Mouse (Mus musculus): ENCODE measurements around the gene Olfr1497. TPM values are rescaled to one million over a fixed set of nuclear protein-coding genes. Genes with fewer than 3 reads are reported as not detected.
"Not testable (repeated sequence)": the region's sequence is repeated elsewhere in the genome, so short reads cannot be mapped to it uniquely, and the experiment has no call there.

Olfr1497 gene
- not detected in 2 replicates for polyA plus RNA-seq (2012; rRNA removed)

DNA sequence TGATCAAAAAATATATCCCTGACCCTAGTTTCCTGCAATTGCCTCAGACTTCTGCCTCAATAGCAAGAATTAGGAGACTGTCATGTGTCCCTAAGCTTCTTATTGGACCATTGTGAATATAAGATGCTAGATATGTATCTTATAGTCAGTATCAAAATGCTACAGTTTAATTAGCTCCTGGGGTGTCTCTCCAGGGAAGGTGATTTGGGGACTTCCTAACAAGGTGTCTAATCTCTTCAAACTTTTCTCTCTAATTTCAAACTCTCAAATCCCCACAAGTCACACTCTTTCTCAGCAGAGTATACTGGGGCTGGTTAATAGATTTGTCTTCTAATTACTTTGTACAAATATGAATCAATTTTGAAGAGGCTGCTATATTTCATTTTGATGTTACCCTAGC is at the start of gene Olfr1497:
Olfr1497 (minus strand) TSS at position 101 of the 400 bp plus-strand sequence.
- no peak within 1 kb of the TSS for H3K27ac ChIP-seq (ENCODE audit: insufficient read depth, low read depth, low read length)
- TF ChIP-seq CTCF (conservative IDR thresholded peaks at IDR 0.05; ENCODE audit: insufficient read depth, insufficient read length, low read depth, low read length), result no peak
- no peak for TF ChIP-seq POLR2A (IDR thresholded peaks at IDR 0.05; ENCODE audit: low read depth, low read length)
- H3K36me3 ChIP-seq (ENCODE audit: control insufficient read depth, insufficient read depth, low read length), result no peaks in the 10 kb centered on the region
- no peak within 1 kb of the TSS for H3K4me3 ChIP-seq (ENCODE audit: insufficient read depth, low read depth, low read length)
- H3K4me1 ChIP-seq (ENCODE audit: control insufficient read depth, insufficient read depth, low read length), result no peaks in the 10 kb centered on the region
- DNase-seq, result no peak
- no peaks in the 10 kb centered on the region for H3K27me3 ChIP-seq (replicated peaks; ENCODE audit: control insufficient read depth, insufficient read depth, low read length)

DNA sequence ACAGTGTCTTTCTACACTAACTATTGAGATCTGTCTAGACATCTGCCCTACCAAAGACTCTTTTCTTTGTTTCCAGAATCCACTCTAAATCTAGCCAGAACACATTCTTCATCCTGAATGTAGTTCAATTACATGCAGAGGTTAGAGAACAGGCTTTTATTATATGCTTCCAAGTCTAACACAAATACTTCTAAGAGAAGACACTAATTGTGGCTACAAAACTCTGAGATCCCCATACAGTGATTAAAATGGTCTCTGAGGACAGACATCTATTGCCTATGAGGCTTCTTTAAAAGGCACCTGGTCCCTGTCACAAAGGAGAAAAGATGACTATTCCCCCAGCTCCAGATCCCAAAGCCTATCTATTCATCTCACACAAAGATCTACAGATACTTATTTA is 32.4 kb upstream of the Olfr1497 start, which contains the start of gene Olfr1500:
Olfr1500 (minus strand) TSS at position 101 of the 400 bp plus-strand sequence.
- no peaks in the 10 kb centered on the region for H3K27me3 ChIP-seq (replicated peaks; ENCODE audit: control insufficient read depth, insufficient read depth, low read length)
- DNase-seq, result no peak
- H3K36me3 ChIP-seq (ENCODE audit: control insufficient read depth, insufficient read depth, low read length), result no peaks in the 10 kb centered on the region
- no peaks in the 10 kb centered on the region for H3K4me1 ChIP-seq (ENCODE audit: control insufficient read depth, insufficient read depth, low read length)
- no peak within 1 kb of the TSS for H3K27ac ChIP-seq (ENCODE audit: insufficient read depth, low read depth, low read length)
- TF ChIP-seq POLR2A (IDR thresholded peaks at IDR 0.05; ENCODE audit: low read depth, low read length) (no peak), CTCF (conservative IDR thresholded peaks at IDR 0.05; ENCODE audit: insufficient read depth, insufficient read length, low read depth, low read length) (no peak)
- no peak within 1 kb of the TSS for H3K4me3 ChIP-seq (ENCODE audit: insufficient read depth, low read depth, low read length)

DNA sequence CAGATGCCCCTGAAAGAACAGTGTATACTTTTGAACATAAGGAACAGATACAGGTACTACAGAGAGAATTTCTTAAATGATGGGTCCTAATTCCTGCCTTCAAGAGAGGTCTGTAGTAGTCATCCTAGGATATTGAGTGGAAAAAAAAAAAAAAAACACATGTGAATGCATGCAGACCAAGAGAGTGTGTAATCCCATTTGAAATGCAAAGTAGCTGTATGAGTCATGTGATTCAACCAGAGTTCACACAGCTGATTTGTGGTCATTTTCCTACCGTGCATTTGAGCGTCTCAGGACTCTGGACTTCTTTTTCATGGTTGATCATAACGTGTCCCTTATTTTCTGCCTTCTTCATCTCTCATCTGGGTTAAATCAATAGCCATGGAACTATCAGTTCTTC is 30.4 kb upstream of the Olfr1497 start:
- TF ChIP-seq POLR2A (IDR thresholded peaks at IDR 0.05; ENCODE audit: low read depth, low read length) (no peak), CTCF (conservative IDR thresholded peaks at IDR 0.05; ENCODE audit: insufficient read depth, insufficient read length, low read depth, low read length) (no peak)
- WGBS, result 70% methylated on average over 3 of the region's 3 CpGs
- Histone ChIP-seq H3K27ac (ENCODE audit: insufficient read depth, low read depth, low read length) (no peak overlapping the region), H3K27me3 (replicated peaks; ENCODE audit: control insufficient read depth, insufficient read depth, low read length) (no peaks in the 10 kb centered on the region), H3K4me1 (ENCODE audit: control insufficient read depth, insufficient read depth, low read length) (no peaks in the 10 kb centered on the region), H3K4me3 (ENCODE audit: insufficient read depth, low read depth, low read length) (no peak overlapping the region), H3K36me3 (ENCODE audit: control insufficient read depth, insufficient read depth, low read length) (no peaks in the 10 kb centered on the region)
- no peak for DNase-seq

DNA sequence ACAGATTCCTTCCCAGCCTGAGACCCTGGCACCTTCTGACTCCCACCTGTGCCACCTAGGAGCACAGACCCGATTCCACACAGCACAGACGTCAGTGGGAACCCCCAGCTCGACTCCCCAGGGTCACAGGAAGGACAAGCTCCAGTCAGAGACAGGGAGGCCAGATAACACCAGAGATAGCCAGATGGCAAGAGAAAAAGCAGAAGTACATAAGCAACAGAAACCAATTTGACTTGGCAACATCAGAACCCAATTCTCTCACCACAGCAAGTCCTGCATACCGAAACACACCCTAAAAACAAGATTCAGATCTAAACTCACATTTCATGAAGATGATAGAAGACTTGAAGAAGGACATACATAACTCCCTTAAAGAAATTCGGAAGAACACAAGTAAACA is 22.8 kb upstream of the Olfr1497 start:
- DNase-seq, result no peak
- Histone ChIP-seq H3K4me1 (ENCODE audit: control insufficient read depth, insufficient read depth, low read length) (no peaks in the 10 kb centered on the region), H3K27me3 (replicated peaks; ENCODE audit: control insufficient read depth, insufficient read depth, low read length) (no peaks in the 10 kb centered on the region), H3K4me3 (ENCODE audit: insufficient read depth, low read depth, low read length) (no peak overlapping the region), H3K36me3 (ENCODE audit: control insufficient read depth, insufficient read depth, low read length) (no peaks in the 10 kb centered on the region), H3K27ac (ENCODE audit: insufficient read depth, low read depth, low read length) (no peak overlapping the region)
- TF ChIP-seq CTCF (conservative IDR thresholded peaks at IDR 0.05; ENCODE audit: insufficient read depth, insufficient read length, low read depth, low read length) (no peak), POLR2A (IDR thresholded peaks at IDR 0.05; ENCODE audit: low read depth, low read length) (no peak)
- 56% methylated on average over 5 of the region's 5 CpGs for WGBS

DNA sequence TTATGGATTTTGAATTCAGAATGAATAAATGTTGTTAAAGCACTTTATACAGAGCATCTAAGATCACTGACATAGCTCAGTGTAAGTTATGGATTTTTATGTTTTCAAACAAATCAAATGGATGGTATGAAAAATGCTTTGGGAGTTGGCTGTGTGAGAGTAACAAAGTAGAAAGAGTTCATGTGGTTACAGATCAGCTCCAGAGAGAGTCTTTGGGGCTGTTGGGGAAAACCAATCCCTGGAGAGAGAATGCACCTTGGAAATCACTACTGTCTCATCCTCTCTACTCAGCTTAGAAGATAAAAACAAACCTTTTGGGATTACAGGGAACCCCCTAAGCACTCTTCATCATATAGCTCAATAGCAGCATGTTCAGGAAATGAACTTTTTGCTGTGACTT is 21.3 kb upstream of the Olfr1497 start, which contains the start of gene Olfr1499:
Olfr1499 (minus strand) TSS at position 101 of the 400 bp plus-strand sequence.
- no peaks in the 10 kb centered on the region for H3K4me1 ChIP-seq (ENCODE audit: control insufficient read depth, insufficient read depth, low read length)
- TF ChIP-seq POLR2A (IDR thresholded peaks at IDR 0.05; ENCODE audit: low read depth, low read length) (no peak), CTCF (conservative IDR thresholded peaks at IDR 0.05; ENCODE audit: insufficient read depth, insufficient read length, low read depth, low read length) (no peak)

DNA sequence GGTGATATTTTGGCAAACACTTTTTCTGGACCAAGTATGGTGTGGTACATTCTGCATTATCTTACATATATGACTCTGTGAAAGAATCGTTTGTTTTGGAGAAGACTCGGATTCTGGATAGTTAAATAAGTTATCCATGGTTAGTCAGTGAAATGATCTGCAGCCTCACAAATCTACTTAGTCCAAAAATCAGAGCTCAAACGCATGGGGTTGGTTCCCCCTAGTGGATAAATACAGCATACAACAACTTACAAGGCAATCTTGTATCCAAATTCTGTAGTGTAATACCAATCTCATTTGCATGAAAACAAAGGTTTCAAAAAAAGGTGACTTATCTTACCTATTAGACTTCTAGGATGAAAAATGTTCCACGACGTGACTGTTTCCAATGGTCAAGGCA is 20.8 kb upstream of the Olfr1497 start:
- 22% methylated on average over 5 of the region's 5 CpGs for WGBS
- no peak for DNase-seq
- no peaks in the 10 kb centered on the region for H3K4me1 ChIP-seq (ENCODE audit: control insufficient read depth, insufficient read depth, low read length)
- no peaks in the 10 kb centered on the region for H3K27me3 ChIP-seq (replicated peaks; ENCODE audit: control insufficient read depth, insufficient read depth, low read length)
- TF ChIP-seq POLR2A (IDR thresholded peaks at IDR 0.05; ENCODE audit: low read depth, low read length), result no peak
- TF ChIP-seq CTCF (conservative IDR thresholded peaks at IDR 0.05; ENCODE audit: insufficient read depth, insufficient read length, low read depth, low read length), result no peak
- no peak overlapping the region for H3K27ac ChIP-seq (ENCODE audit: insufficient read depth, low read depth, low read length)
- no peaks in the 10 kb centered on the region for H3K36me3 ChIP-seq (ENCODE audit: control insufficient read depth, insufficient read depth, low read length)
- H3K4me3 ChIP-seq (ENCODE audit: insufficient read depth, low read depth, low read length), result no peak overlapping the region

More for the DNA sequence above, 21.3 kb upstream of the Olfr1497 start, which contains the start of gene Olfr1499:
- DNase-seq, result no peak
- H3K27me3 ChIP-seq (replicated peaks; ENCODE audit: control insufficient read depth, insufficient read depth, low read length), result no peaks in the 10 kb centered on the region
- no peak within 1 kb of the TSS for H3K27ac ChIP-seq (ENCODE audit: insufficient read depth, low read depth, low read length)
- H3K36me3 ChIP-seq (ENCODE audit: control insufficient read depth, insufficient read depth, low read length), result no peaks in the 10 kb centered on the region
- no peak within 1 kb of the TSS for H3K4me3 ChIP-seq (ENCODE audit: insufficient read depth, low read depth, low read length)

DNA sequence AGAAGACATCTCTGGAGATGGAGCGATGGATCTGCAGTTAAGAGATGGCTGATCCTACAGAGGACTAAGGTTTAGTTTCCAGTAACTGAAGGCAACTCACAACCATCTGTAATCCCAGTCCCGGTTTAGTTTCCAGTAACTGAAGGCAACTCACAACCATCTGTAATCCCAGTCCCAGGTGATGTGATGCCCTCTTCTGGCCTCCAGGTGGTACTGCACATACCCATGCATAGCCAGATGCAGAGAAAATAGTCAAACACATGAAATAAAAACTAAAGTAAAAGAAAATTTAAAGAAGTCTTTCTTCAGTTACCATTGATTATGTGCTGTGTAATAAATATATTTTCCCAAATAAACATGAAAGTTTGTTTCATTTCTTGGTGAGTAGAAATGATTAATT is 14.8 kb upstream of the Olfr1497 start:
- Histone ChIP-seq H3K4me3 (ENCODE audit: insufficient read depth, low read depth, low read length) (no peak overlapping the region), H3K27me3 (replicated peaks; ENCODE audit: control insufficient read depth, insufficient read depth, low read length) (no peaks in the 10 kb centered on the region), H3K27ac (ENCODE audit: insufficient read depth, low read depth, low read length) (no peak overlapping the region), H3K36me3 (ENCODE audit: control insufficient read depth, insufficient read depth, low read length) (no peaks in the 10 kb centered on the region), H3K4me1 (ENCODE audit: control insufficient read depth, insufficient read depth, low read length) (no peaks in the 10 kb centered on the region)
- 64% methylated on average over 2 of the region's 2 CpGs for WGBS
- no peak for DNase-seq
- TF ChIP-seq CTCF (conservative IDR thresholded peaks at IDR 0.05; ENCODE audit: insufficient read depth, insufficient read length, low read depth, low read length) (no peak), POLR2A (IDR thresholded peaks at IDR 0.05; ENCODE audit: low read depth, low read length) (no peak)

DNA sequence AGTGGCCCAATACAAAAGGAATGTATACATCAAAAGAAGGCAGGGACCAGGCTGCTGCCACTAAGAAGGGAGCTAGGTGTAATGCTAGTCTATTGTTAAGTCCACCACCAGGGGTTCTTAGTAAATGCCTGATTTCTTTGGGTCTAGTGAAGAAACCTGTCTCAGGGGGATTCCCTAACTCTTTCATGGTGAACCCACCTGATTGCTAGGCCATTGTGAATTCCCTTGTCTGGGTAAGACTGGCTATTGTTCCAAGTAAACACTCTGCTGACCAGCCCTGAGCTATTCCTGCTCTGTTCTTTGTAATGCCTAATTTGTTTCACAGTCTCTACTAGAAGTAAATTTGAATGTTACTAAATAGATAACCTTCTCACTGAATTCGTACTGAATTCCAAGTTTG is 7.5 kb upstream of the Olfr1497 start:
- not testable (repeated sequence) for H3K27ac ChIP-seq (ENCODE audit: insufficient read depth, low read depth, low read length); H3K4me3 ChIP-seq (ENCODE audit: insufficient read depth, low read depth, low read length); H3K4me1 ChIP-seq (ENCODE audit: control insufficient read depth, insufficient read depth, low read length); H3K36me3 ChIP-seq (ENCODE audit: control insufficient read depth, insufficient read depth, low read length); H3K27me3 ChIP-seq (replicated peaks; ENCODE audit: control insufficient read depth, insufficient read depth, low read length); DNase-seq
- 69% methylated on average over 1 of the region's 1 CpGs for WGBS

All from kidney, adult 2 months (tissue).